Mouse (Mus musculus) olfactory bulb, adult 2 months (tissue): Measurements from ENCODE around the gene Gpr142. TPM values are rescaled to one million over a fixed set of nuclear protein-coding genes. Genes with fewer than 3 reads are reported as not detected.

Experiments
- H3K27ac ChIP-seq: fragments of 200-500 bp; 2 replicates; pipeline ENCODE4 v1.5.1; 2012; ENCODE audit warnings: low read depth, low read length; ENCODE audit not compliant: insufficient read depth
- H3K4me1 ChIP-seq: fragments of 200-500 bp; 2 replicates; pipeline ENCODE4 v1.6.1; 2012; ENCODE audit warnings: low read length; ENCODE audit not compliant: control insufficient read depth, insufficient read depth
- H3K4me3 ChIP-seq: fragments of 200-500 bp; 2 replicates; pipeline ENCODE4 v1.5.1; 2012; ENCODE audit warnings: mild to moderate bottlenecking, low read depth, low read length, moderate library complexity; ENCODE audit not compliant: insufficient read depth
- CTCF ChIP-seq: fragments of 200-500 bp; IDR thresholded peaks from 2 replicates; pipeline ENCODE4 v1.5.1; 2012; ENCODE audit warnings: low read depth, mild to moderate bottlenecking, low read length, moderate library complexity; ENCODE audit not compliant: insufficient read depth
- POLR2A ChIP-seq: fragments of 200-500 bp; IDR thresholded peaks from 2 replicates; pipeline ENCODE4 v1.6.1; 2012; ENCODE audit warnings: mild to moderate bottlenecking, low read depth, low read length, moderate library complexity; ENCODE audit not compliant: insufficient read depth
- WGBS: fragments of 180-500 bp; shearing (Covaris S2); methylation state at CpG from one replicate; pipeline ENCODE4 v1.1.7; 2018; 5-methylcytosine and 5-hydroxymethylcytosine counted together
- polyA plus RNA-seq: library from polyadenylated mRNA; stranded (reverse); fragments of >200 nt; gene quantifications from 2 replicates; pipeline ENCODE4 v1.2.4, GENCODE M21; 2012; ENCODE audit warnings: low replicate concordance; ENCODE audit not compliant: missing spikeins, insufficient read depth, insufficient read length

The Gpr142 gene
- polyA plus RNA-seq, 1 experiment, result not detected

- Histone ChIP-seq H3K4me3 (no peak overlapping the region), H3K27ac (no peak overlapping the region), H3K4me1 (peaks cover 20% of the 10 kb centered on the region)
- 90% methylated on average over 5 of the region's 5 CpGs for WGBS
- TF ChIP-seq POLR2A (no peak), CTCF (no peak)
These were observed 57.4 kb downstream of the Gpr142 start for GRCm38 (mm10) chr11:114856125-114856524.

Other genes with a start within 250 kb of the Gpr142 start
- gene Rpl38, start 130.4 kb upstream of the Gpr142 start, polyA plus RNA-seq, result 1,436 TPM in 1 of 2 replicates, not detected in the other
- gene Ttyh2, start 123.5 kb upstream of the Gpr142 start, polyA plus RNA-seq, result not detected in 2 replicates
- gene Dnaic2, start 71.5 kb upstream of the Gpr142 start, polyA plus RNA-seq, result not detected in 2 replicates
- not detected in 2 replicates for gene Kif19a, start 33.5 kb upstream of the Gpr142 start, polyA plus RNA-seq
- gene Btbd17, start 3.0 kb upstream of the Gpr142 start, polyA plus RNA-seq, result not detected in 2 replicates
- gene Gprc5c, start 52.2 kb downstream of the Gpr142 start, polyA plus RNA-seq, result not detected in 2 replicates
- gene Cd300a, start 91.1 kb downstream of the Gpr142 start, polyA plus RNA-seq, result not detected in 2 replicates
- gene Cd300lb, start 135.5 kb downstream of the Gpr142 start, polyA plus RNA-seq, result not detected in 2 replicates
- not detected in 2 replicates for gene Cd300c, start 170.2 kb downstream of the Gpr142 start, polyA plus RNA-seq
- not detected in 2 replicates for gene Cd300ld, start 191.0 kb downstream of the Gpr142 start, polyA plus RNA-seq
- not detected in 2 replicates for gene Cd300c2, start 203.0 kb downstream of the Gpr142 start, polyA plus RNA-seq
- gene Cd300ld2, start 217.3 kb downstream of the Gpr142 start, polyA plus RNA-seq, result not detected in 2 replicates
- gene Cd300ld4, start 228.1 kb downstream of the Gpr142 start, polyA plus RNA-seq, result not detected in 2 replicates
- gene Cd300ld5, start 238.8 kb downstream of the Gpr142 start, polyA plus RNA-seq, result not detected in 2 replicates
- not detected in 2 replicates for gene Cd300ld3, start 249.5 kb downstream of the Gpr142 start, polyA plus RNA-seq